Mouse (Mus musculus) heart, postnatal 14 days (tissue): ENCODE data around the gene Lamb1. TPM values are rescaled to one million over a fixed set of nuclear protein-coding genes. Genes with fewer than 3 reads are reported as not detected.

Experiments
- DNase-seq, 2 experiments: peaks; one replicate each; pipeline ENCODE4 v3.0.0; 2021 to 2022
- intact Hi-C: fragments of 180-260 bp; cut with DNase I; formaldehyde crosslinking; loops from one replicate; pipeline ENCODE4 v1.15.1; 2025
- total RNA-seq, 2 experiments: library from RNA; stranded (reverse); gene quantifications; 2 replicates each; pipeline ENCODE4 v1.2.3; 2021

Lamb1 gene
- total RNA-seq, 2 experiments from 2014 or later, result 158 to 162 TPM

- intact Hi-C loops, result no loop called here
- no peak for DNase-seq
These were observed 16.4 kb upstream of the Lamb1 start for GRCm38 (mm10) chr12:31248681-31249080.

GRCm38 (mm10) chr12:31252259-31252658 is 12.8 kb upstream of the Lamb1 start:
- DNase-seq, result no peak
- intact Hi-C loops, result no loop called here

GRCm38 (mm10) chr12:31254978-31255377 is 10.1 kb upstream of the Lamb1 start:
- intact Hi-C loops, result no loop called here
- DNase-seq, result no peak

GRCm38 (mm10) chr12:31256121-31256903 is 8.7 kb upstream of the Lamb1 start:
- DNase-seq, result no peak
- intact Hi-C loops, result no loop called here

- intact Hi-C loops, result no loop called here
- DNase-seq, result peak; percentile 36 to 44
These were observed 3.2 kb upstream of the Lamb1 start for GRCm38 (mm10) chr12:31261882-31262281.

- intact Hi-C loops, result no loop called here
- no peak for DNase-seq
These were observed 1.1 kb upstream of the Lamb1 start for GRCm38 (mm10) chr12:31263921-31264320.

- DNase-seq, result peak in 1 of 2 experiments; percentile 41
- intact Hi-C loops, result loop anchor here (2.0 to 5.0 kb wide), 3 partner anchors 97 to 139 kb away; no protein-coding TSS in a partner anchor
These were observed 843 bp downstream of the Lamb1 start for GRCm38 (mm10) chr12:31265722-31266431.

- peak; percentile 37 to 44 for DNase-seq
- intact Hi-C loops, result loop anchor here (2.0 to 5.0 kb wide), 3 partner anchors 98 to 139 kb away; no protein-coding TSS in a partner anchor
These were observed 1.7 kb downstream of the Lamb1 start for GRCm38 (mm10) chr12:31266686-31267085.

- intact Hi-C loops, result loop anchor here (2.0 to 5.0 kb wide), 3 partner anchors 99 to 140 kb away; no protein-coding TSS in a partner anchor
- no peak for DNase-seq
These were observed 2.3 kb downstream of the Lamb1 start for GRCm38 (mm10) chr12:31267363-31267762.

GRCm38 (mm10) chr12:31268315-31268714 is 3.3 kb downstream of the Lamb1 start:
- DNase-seq, result no peak
- intact Hi-C loops, result loop anchor here (5.0 kb wide), 2 partner anchors 121 to 141 kb away; no protein-coding TSS in a partner anchor

- DNase-seq, result no peak
- intact Hi-C loops, result loop anchor here (5.0 kb wide), 2 partner anchors 122 to 142 kb away; no protein-coding TSS in a partner anchor
These were observed 4.1 kb downstream of the Lamb1 start for GRCm38 (mm10) chr12:31269020-31269597.

GRCm38 (mm10) chr12:31270361-31270760 is 5.3 kb downstream of the Lamb1 start:
- DNase-seq, result no peak

GRCm38 (mm10) chr12:31270776-31271175 is 5.7 kb downstream of the Lamb1 start:
- no peak for DNase-seq
- intact Hi-C loops, result no loop called here

More at GRCm38 (mm10) chr12:31270361-31270760, 5.3 kb downstream of the Lamb1 start:
- intact Hi-C loops, result no loop called here

- intact Hi-C loops, result no loop called here
- peak; percentile 60 to 67 for DNase-seq
These were observed 6.5 kb downstream of the Lamb1 start for GRCm38 (mm10) chr12:31271361-31272011.

- intact Hi-C loops, result no loop called here
- DNase-seq, result no peak
These were observed 7.1 kb downstream of the Lamb1 start for GRCm38 (mm10) chr12:31272012-31272735.

GRCm38 (mm10) chr12:31272846-31273245 is 7.8 kb downstream of the Lamb1 start:
- intact Hi-C loops, result no loop called here

GRCm38 (mm10) chr12:31273646-31274045 is 8.6 kb downstream of the Lamb1 start:
- intact Hi-C loops, result no loop called here
- no peak for DNase-seq

More at GRCm38 (mm10) chr12:31272846-31273245, 7.8 kb downstream of the Lamb1 start:
- no peak for DNase-seq

- intact Hi-C loops, result no loop called here
- DNase-seq, result peak; percentile 31 to 36
These were observed 10.4 kb downstream of the Lamb1 start for GRCm38 (mm10) chr12:31275411-31275810.

GRCm38 (mm10) chr12:31278270-31278669 is 13.2 kb downstream of the Lamb1 start:
- no peak for DNase-seq
- intact Hi-C loops, result no loop called here

- DNase-seq, result no peak
- intact Hi-C loops, result no loop called here
These were observed 15.3 kb downstream of the Lamb1 start for GRCm38 (mm10) chr12:31280318-31280717.
